Mouse (Mus musculus): ENCODE measurements around the gene Rrp8. TPM values are rescaled to one million over a fixed set of nuclear protein-coding genes. Genes with fewer than 3 reads are reported as not detected.

The Rrp8 gene
- polyA plus RNA-seq, 1 experiment from 2014 or later: 28.8 TPM

Other genes with a start within 250 kb of the Rrp8 start
- gene Smpd1, start 183.0 kb downstream of the Rrp8 start, polyA plus RNA-seq (2016; fragmentation: Nextera tagmentation; extraction: Ambion mirVana): 27.6 and 28.7 TPM in 2 replicates
- 6.3 and 6.7 TPM in 2 replicates for gene Apbb1, start 155.7 kb downstream of the Rrp8 start, polyA plus RNA-seq (2016; fragmentation: Nextera tagmentation; extraction: Ambion mirVana)
- gene Hpx, start 137.2 kb downstream of the Rrp8 start, polyA plus RNA-seq (2016; fragmentation: Nextera tagmentation; extraction: Ambion mirVana): 81.9 and 84.3 TPM in 2 replicates
- 7.7 and 8.0 TPM in 2 replicates for gene Trim3, start 103.8 kb downstream of the Rrp8 start, polyA plus RNA-seq (2016; fragmentation: Nextera tagmentation; extraction: Ambion mirVana)
- gene Timm10b, start 97.3 kb downstream of the Rrp8 start, polyA plus RNA-seq (2016; fragmentation: Nextera tagmentation; extraction: Ambion mirVana): 159 and 163 TPM in 2 replicates
- gene Arfip2, start 97.0 kb downstream of the Rrp8 start, polyA plus RNA-seq (2016; fragmentation: Nextera tagmentation; extraction: Ambion mirVana): 24.5 and 26.8 TPM in 2 replicates
- gene Gm45799, start 96.8 kb downstream of the Rrp8 start, polyA plus RNA-seq (2016; fragmentation: Nextera tagmentation; extraction: Ambion mirVana): 10.2 and 13.2 TPM in 2 replicates
- gene Dnhd1, start 86.6 kb downstream of the Rrp8 start, polyA plus RNA-seq (2016; fragmentation: Nextera tagmentation; extraction: Ambion mirVana): 0.24 and 0.47 TPM in 2 replicates
- gene Ilk, start 793 bp downstream of the Rrp8 start, polyA plus RNA-seq (2016; fragmentation: Nextera tagmentation; extraction: Ambion mirVana): 149 and 159 TPM in 2 replicates
- 232 and 233 TPM in 2 replicates for gene Taf10, start 7.0 kb upstream of the Rrp8 start, polyA plus RNA-seq (2016; fragmentation: Nextera tagmentation; extraction: Ambion mirVana)
- 62.3 and 64.7 TPM in 2 replicates for gene Tpp1, start 14.8 kb upstream of the Rrp8 start, polyA plus RNA-seq (2016; fragmentation: Nextera tagmentation; extraction: Ambion mirVana)
- 1.9 and 2.0 TPM in 2 replicates for gene Dchs1, start 50.3 kb upstream of the Rrp8 start, polyA plus RNA-seq (2016; fragmentation: Nextera tagmentation; extraction: Ambion mirVana)
- gene Mrpl17, start 73.7 kb upstream of the Rrp8 start, polyA plus RNA-seq (2016; fragmentation: Nextera tagmentation; extraction: Ambion mirVana): 330 and 351 TPM in 2 replicates
- gene Gm4070, start 216.6 kb upstream of the Rrp8 start, polyA plus RNA-seq (2016; fragmentation: Nextera tagmentation; extraction: Ambion mirVana): 0.49 and 1.0 TPM in 2 replicates

Measured in liver, embryonic 12.5 days (tissue).